Mouse (Mus musculus) midbrain, postnatal 0 days (tissue): ENCODE data around the gene Sox8. TPM values are rescaled to one million over a fixed set of nuclear protein-coding genes. Genes with fewer than 3 reads are reported as not detected.
A peak's percentile ranks its signal among the peaks of the same experiment; 100 is the strongest.

Experiments
- ATAC-seq: fragments of 200-750 bp; cut with Nextera tagmentation; 2 replicates; pipeline ENCODE4 v1.8.0; 2017; ENCODE audit warnings: moderate number of reproducible peaks, mild to moderate bottlenecking, moderate TSS enrichment, moderate library complexity; ENCODE audit not compliant: low FRiP score
- DNase-seq: peaks from one replicate; pipeline ENCODE4 v3.0.0-alpha.2; 2015; ENCODE audit warnings: low spot score
- H3K27ac ChIP-seq: fragments of 300-500 bp; sonication (generic); 2 replicates; pipeline ENCODE4 v1.5.1; 2014; ENCODE audit warnings: low read depth, mild to moderate bottlenecking, low read length, mixed read lengths
- H3K27me3 ChIP-seq: fragments of 300-500 bp; sonication (generic); 2 replicates; pipeline ENCODE4 v1.6.1; 2014; ENCODE audit warnings: low read length, control low read depth, mixed read lengths; ENCODE audit not compliant: insufficient read depth
- H3K36me3 ChIP-seq: fragments of 300-500 bp; sonication (generic); 2 replicates; pipeline ENCODE4 v1.6.1; 2014; ENCODE audit warnings: low read length, control low read depth, mixed read lengths; ENCODE audit not compliant: insufficient read depth
- H3K4me1 ChIP-seq: fragments of 300-500 bp; sonication (generic); 2 replicates; pipeline ENCODE4 v1.6.1; 2014; ENCODE audit warnings: mild to moderate bottlenecking, control low read depth, antibody characterized with exemption, low read length, mixed read lengths; ENCODE audit not compliant: insufficient read depth
- H3K4me2 ChIP-seq: fragments of 300-500 bp; sonication (generic); 2 replicates; pipeline ENCODE4 v1.6.1; 2014; ENCODE audit warnings: low read depth, mild to moderate bottlenecking, low read length, mixed read lengths; ENCODE audit not compliant: poor library complexity, severe bottlenecking
- H3K4me3 ChIP-seq: fragments of 300-500 bp; sonication (generic); 2 replicates; pipeline ENCODE4 v1.5.1; 2014; ENCODE audit warnings: low read depth, mild to moderate bottlenecking, low read length, moderate library complexity
- H3K9ac ChIP-seq: fragments of 300-500 bp; sonication (generic); replicated peaks from 2 replicates; pipeline ENCODE4 v1.6.1; 2014; ENCODE audit warnings: mild to moderate bottlenecking, low read length, moderate library complexity, mixed read lengths; ENCODE audit not compliant: poor library complexity, severe bottlenecking
- H3K9me3 ChIP-seq: fragments of 300-500 bp; sonication (generic); 2 replicates; pipeline ENCODE4 v1.6.1; 2016; ENCODE audit warnings: low read length, control low read depth
- CTCF ChIP-seq: IDR thresholded peaks from 2 replicates; pipeline ENCODE4 v1.5.1; 2016; ENCODE audit warnings: antibody characterized with exemption, mild to moderate bottlenecking
- WGBS: fragments of 180-500 bp; shearing (Covaris S2); extraction: QIAGEN DNeasy Blood & Tissue Kit; methylation state at CpG from one replicate; pipeline ENCODE4 v1.1.7; 2014; 5-methylcytosine and 5-hydroxymethylcytosine counted together
- polyA plus RNA-seq: library from polyadenylated mRNA; unstranded; fragments of >200 nt; fragmentation: Nextera tagmentation; extraction: Ambion mirVana; gene quantifications from 2 replicates; pipeline ENCODE4 v1.2.1, GENCODE M21; 2015
- total RNA-seq: library from RNA; depleted of rRNA; stranded (reverse); fragments of >200 nt; gene quantifications from 2 replicates; pipeline ENCODE4 v1.2.3, GENCODE M21; 2014

Sox8 gene
- total and polyA plus RNA-seq, 2 experiments from 2014 or later, result 16.3 to 31.0 TPM

GRCm38 (mm10) chr17:25584646-25585045 is 14.2 kb upstream of the Sox8 start:
- H3K4me3 ChIP-seq, result no peak overlapping the region
- WGBS, result 97% methylated on average over 9 of the region's 9 CpGs
- no peak overlapping the region for H3K27ac ChIP-seq
- H3K9me3 ChIP-seq, result no peaks in the 10 kb centered on the region
- peaks cover 12% of the 10 kb centered on the region for H3K36me3 ChIP-seq
- ATAC-seq (no peak), DNase-seq (no peak)
- TF ChIP-seq CTCF, result no peak
- H3K4me1 ChIP-seq, result peaks cover 2% of the 10 kb centered on the region; the same call in 1 of the 2 replicates
- no peak overlapping the region for H3K4me2 ChIP-seq
- no peaks in the 10 kb centered on the region for H3K27me3 ChIP-seq
- H3K9ac ChIP-seq, result no peak overlapping the region

- Histone ChIP-seq H3K4me2 (no peak overlapping the region), H3K9ac (no peak overlapping the region), H3K36me3 (peaks cover 12% of the 10 kb centered on the region), H3K27ac (no peak overlapping the region), H3K4me3 (no peak overlapping the region), H3K27me3 (no peaks in the 10 kb centered on the region), H3K4me1 (peaks cover 4% of the 10 kb centered on the region; the same call in 1 of the 2 replicates), H3K9me3 (no peaks in the 10 kb centered on the region)
- DNase-seq, result no peak
- WGBS, result 90% methylated on average over 8 of the region's 8 CpGs
- ATAC-seq, result no peak
- TF ChIP-seq CTCF, result no peak
Observed at GRCm38 (mm10) chr17:25583858-25584257, 13.4 kb upstream of the Sox8 start.

GRCm38 (mm10) chr17:25583099-25583498 is 12.6 kb upstream of the Sox8 start:
- peaks cover 4% of the 10 kb centered on the region; the same call in 1 of the 2 replicates for H3K4me1 ChIP-seq
- no peak overlapping the region for H3K9ac ChIP-seq
- no peak for DNase-seq
- peaks cover 10% of the 10 kb centered on the region for H3K36me3 ChIP-seq
- TF ChIP-seq CTCF, result no peak
- no peaks in the 10 kb centered on the region for H3K9me3 ChIP-seq
- no peak overlapping the region for H3K27ac ChIP-seq
- H3K4me3 ChIP-seq, result no peak overlapping the region
- no peak for ATAC-seq
- H3K27me3 ChIP-seq, result no peaks in the 10 kb centered on the region
- WGBS, result 82% methylated on average over 4 of the region's 4 CpGs
- no peak overlapping the region for H3K4me2 ChIP-seq

GRCm38 (mm10) chr17:25582076-25582475 is 11.6 kb upstream of the Sox8 start:
- WGBS, result 76% methylated on average over 8 of the region's 8 CpGs
- H3K4me2 ChIP-seq, result no peak overlapping the region
- H3K27ac ChIP-seq, result no peak overlapping the region
- DNase-seq, result no peak
- H3K27me3 ChIP-seq, result no peaks in the 10 kb centered on the region
- peaks cover 9% of the 10 kb centered on the region; the same call in 1 of the 2 replicates for H3K36me3 ChIP-seq
- H3K9ac ChIP-seq, result no peak overlapping the region
- ATAC-seq, result no peak
- H3K4me3 ChIP-seq, result no peak overlapping the region
- TF ChIP-seq CTCF, result no peak
- no peaks in the 10 kb centered on the region for H3K9me3 ChIP-seq
- H3K4me1 ChIP-seq, result peaks cover 7% of the 10 kb centered on the region; the same call in 1 of the 2 replicates

GRCm38 (mm10) chr17:25579332-25580047 is 9.0 kb upstream of the Sox8 start:
- Histone ChIP-seq H3K9me3 (no peaks in the 10 kb centered on the region), H3K4me2 (peak overlapping the region; percentile 90), H3K4me1 (peaks cover 7% of the 10 kb centered on the region; the same call in 1 of the 2 replicates), H3K27ac (peak overlapping the region; percentile 65), H3K27me3 (no peaks in the 10 kb centered on the region), H3K9ac (peak overlapping the region; percentile 79), H3K4me3 (peak overlapping the region; percentile 60), H3K36me3 (no peaks in the 10 kb centered on the region)
- DNase-seq, result no peak
- TF ChIP-seq CTCF, result no peak; the same call in 1 of the 2 replicates
- 6% methylated on average over 21 of the region's 21 CpGs for WGBS
- peak; percentile 50 for ATAC-seq

- DNase-seq (peak; percentile 97), ATAC-seq (peak; percentile 93)
- H3K4me1 ChIP-seq, result peaks cover 7% of the 10 kb centered on the region; the same call in 1 of the 2 replicates
- no peaks in the 10 kb centered on the region for H3K9me3 ChIP-seq
- no peaks in the 10 kb centered on the region for H3K36me3 ChIP-seq
- peak; percentile 67 for TF ChIP-seq CTCF
- H3K27me3 ChIP-seq, result peaks cover 1% of the 10 kb centered on the region; the same call in 1 of the 2 replicates
- WGBS, result 0% methylated on average over 31 of the region's 31 CpGs
- peak within 1 kb of the TSS; percentile 90 for H3K4me2 ChIP-seq
- H3K4me3 ChIP-seq, result peak within 1 kb of the TSS; percentile 60
- peak within 1 kb of the TSS; percentile 79 for H3K9ac ChIP-seq
- H3K27ac ChIP-seq, result peak within 1 kb of the TSS; percentile 65
Observed at GRCm38 (mm10) chr17:25578920-25579319, 8.4 kb upstream of the Sox8 start, which contains the start of gene Lmf1. Gene Lmf1 (plus strand): TSS chr17:25579085.
